Mouse (Mus musculus) thymus, adult 2 months (tissue): ENCODE data around the gene Traf1.

Source experiments
- CTCF ChIP-seq: fragments of 200-500 bp; IDR thresholded peaks from 2 replicates; pipeline ENCODE4 v1.5.1; 2012; ENCODE audit warnings: mild to moderate bottlenecking, control low read depth, low read length, moderate library complexity, borderline replicate concordance; ENCODE audit not compliant: control insufficient read depth, poor library complexity, insufficient read depth; ENCODE audit errors: extremely low read depth
- POLR2A ChIP-seq: fragments of 200-500 bp; IDR thresholded peaks from 2 replicates; pipeline ENCODE4 v1.6.1; 2012; ENCODE audit warnings: mild to moderate bottlenecking, low read length, control low read depth, moderate library complexity; ENCODE audit not compliant: control insufficient read depth, poor library complexity, insufficient read depth; ENCODE audit errors: extremely low read depth

GRCm38 (mm10) chr2:34912613-34913012, 49.0 kb downstream of the Traf1 start:
- TF ChIP-seq CTCF (no peak), POLR2A (no peak)
